Mouse (Mus musculus): ENCODE results near the gene Rps27l.

DNA sequence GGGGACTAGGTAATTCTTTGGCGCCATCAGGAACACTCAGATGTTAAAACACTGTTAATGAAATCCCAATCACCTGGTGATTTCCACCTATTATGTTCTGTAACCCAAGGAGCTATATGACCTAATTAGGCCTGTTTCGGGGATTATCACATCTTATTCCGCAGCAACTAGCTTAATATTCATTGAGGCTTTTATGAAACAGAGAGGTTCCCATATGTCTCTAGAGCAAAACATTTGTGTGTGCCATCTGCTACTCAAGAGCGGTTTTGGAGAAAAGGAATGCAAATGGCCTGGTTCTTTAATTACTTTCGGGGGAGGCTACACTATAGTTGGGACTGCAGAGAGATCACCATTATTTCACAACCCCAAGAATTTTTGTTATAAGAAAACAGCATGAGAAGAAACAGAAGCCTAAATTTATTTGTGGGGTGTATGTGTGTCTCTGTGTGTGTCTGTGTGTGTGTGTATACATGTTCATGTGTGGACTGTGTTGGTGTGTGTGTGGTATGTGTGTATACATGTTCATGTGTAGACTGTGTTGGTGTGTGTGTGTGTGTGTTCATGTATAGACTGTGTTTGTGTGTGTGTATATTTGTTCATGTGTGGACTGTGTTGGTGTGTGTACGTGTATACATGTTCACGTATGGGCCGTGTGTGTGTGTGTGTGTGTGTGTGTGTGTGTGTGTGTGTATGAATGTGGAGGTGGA is 18.0 kb upstream of the Rps27l start:
- TF ChIP-seq CTCF (IDR thresholded peaks at IDR 0.05; ENCODE audit: extremely low read depth, insufficient read depth, low read length) (no peak), POLR2A (IDR thresholded peaks at IDR 0.05; ENCODE audit: extremely low read depth, insufficient read depth, low read length) (no peak)
